Mouse (Mus musculus) kidney, adult 8-10 months (tissue): ENCODE measurements around the gene Nup210l.

Experiments
- DNase-seq, 2 experiments: peaks; one replicate each; pipeline ENCODE4 v3.0.0; 2022

The Nup210l gene

GRCm38 (mm10) chr3:90103938-90104337 is at the start of gene Nup210l:
TSS of gene Nup210l (plus strand) at chr3:90104132.
- no peak for DNase-seq

- DNase-seq: no peak
Observed at GRCm38 (mm10) chr3:90061549-90061948, 42.4 kb upstream of the Nup210l start.

GRCm38 (mm10) chr3:90062539-90062938 is 41.4 kb upstream of the Nup210l start:
- DNase-seq: no peak

- DNase-seq: no peak
Observed at GRCm38 (mm10) chr3:90064383-90064782, 39.5 kb upstream of the Nup210l start.

GRCm38 (mm10) chr3:90065553-90065952 is 38.4 kb upstream of the Nup210l start:
- DNase-seq: peak; percentile 42 to 60

- no peak for DNase-seq
Observed at GRCm38 (mm10) chr3:90067851-90068250, 36.1 kb upstream of the Nup210l start.

GRCm38 (mm10) chr3:90069688-90070087 is 34.2 kb upstream of the Nup210l start:
- DNase-seq: no peak

GRCm38 (mm10) chr3:90072294-90072693 is 31.6 kb upstream of the Nup210l start, which contains the start of gene Tpm3:
TSS of gene Tpm3 (plus strand) at chr3:90072649.
- no peak for DNase-seq

GRCm38 (mm10) chr3:90076921-90077716 is 26.8 kb upstream of the Nup210l start:
- DNase-seq: peak; percentile 78 to 90

- no peak for DNase-seq
Observed at GRCm38 (mm10) chr3:90078224-90078623, 25.7 kb upstream of the Nup210l start.

GRCm38 (mm10) chr3:90079133-90079762 is 24.7 kb upstream of the Nup210l start:
- DNase-seq: peak; percentile 94 to 98

- peak; percentile 51 to 64 for DNase-seq
Observed at GRCm38 (mm10) chr3:90079763-90080497, 24.0 kb upstream of the Nup210l start.

- no peak for DNase-seq
Observed at GRCm38 (mm10) chr3:90080498-90080863, 23.5 kb upstream of the Nup210l start.

- DNase-seq: peak; percentile 34 to 74
Observed at GRCm38 (mm10) chr3:90081365-90082240, 22.3 kb upstream of the Nup210l start.

GRCm38 (mm10) chr3:90083034-90083433 is 20.9 kb upstream of the Nup210l start:
- DNase-seq: no peak

GRCm38 (mm10) chr3:90083698-90084324 is 20.1 kb upstream of the Nup210l start:
- DNase-seq: no peak

- no peak for DNase-seq
Observed at GRCm38 (mm10) chr3:90084790-90085189, 19.1 kb upstream of the Nup210l start.

GRCm38 (mm10) chr3:90085281-90085680 is 18.7 kb upstream of the Nup210l start:
- DNase-seq: no peak

- no peak for DNase-seq
Observed at GRCm38 (mm10) chr3:90086068-90086467, 17.9 kb upstream of the Nup210l start.

- DNase-seq: no peak
Observed at GRCm38 (mm10) chr3:90088617-90089016, 15.3 kb upstream of the Nup210l start.

- no peak for DNase-seq
Observed at GRCm38 (mm10) chr3:90090892-90091291, 13.0 kb upstream of the Nup210l start.

- no peak for DNase-seq
Observed at GRCm38 (mm10) chr3:90094453-90094852, 9.5 kb upstream of the Nup210l start.
